Mouse (Mus musculus) Muller cell, postnatal 12 days (primary cell): ENCODE data around the gene Klk6.

Experiments used
- DNase-seq: peaks from one replicate; pipeline ENCODE4 v3.0.0-alpha.2; 2015; ENCODE audit errors: inconsistent ontology term

Gene Klk6

GRCm38 (mm10) chr7:43821581-43821980, 2.7 kb upstream of the Klk6 start:
- no peak for DNase-seq

DNA sequence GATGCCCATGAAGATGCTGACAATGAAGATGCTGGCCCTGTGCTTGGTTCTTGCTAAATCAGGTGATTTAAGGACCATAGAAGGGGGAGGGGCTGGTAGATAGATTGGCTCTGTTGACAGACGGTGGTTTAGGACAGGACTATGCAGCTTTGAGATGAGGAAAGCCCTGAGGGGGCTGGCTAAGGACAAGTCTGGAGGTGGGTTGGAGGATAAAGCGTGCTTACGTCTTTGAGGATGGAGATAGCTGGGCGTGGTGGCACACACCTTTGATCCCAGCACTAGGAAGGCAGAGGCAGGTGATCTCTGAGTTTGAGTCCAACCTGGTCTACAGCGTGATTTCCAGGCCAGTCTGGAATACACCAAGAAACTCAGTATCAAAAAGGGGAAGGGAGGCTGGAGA, 1.8 kb downstream of the Klk6 start:
- no peak for DNase-seq

DNA sequence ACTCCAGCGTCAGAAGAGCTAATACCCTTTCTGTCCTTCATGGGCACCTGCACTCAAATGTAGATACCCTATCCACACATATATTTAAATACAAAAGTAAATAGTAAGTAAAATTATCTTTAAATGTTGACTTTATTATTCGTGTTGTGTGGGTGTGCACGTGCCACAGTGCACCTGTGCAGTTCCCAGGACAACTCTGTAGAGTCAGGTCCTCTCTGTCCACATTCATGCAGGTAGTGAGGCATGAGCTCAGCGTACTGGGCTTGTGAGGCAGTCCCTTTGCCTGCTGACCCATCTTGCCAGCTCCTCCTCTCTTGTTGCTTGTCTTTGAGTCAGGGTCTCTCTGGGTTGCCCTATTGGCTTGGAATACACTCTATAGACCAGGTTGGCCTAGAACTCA, 3.4 kb downstream of the Klk6 start:
- no peak for DNase-seq

DNA sequence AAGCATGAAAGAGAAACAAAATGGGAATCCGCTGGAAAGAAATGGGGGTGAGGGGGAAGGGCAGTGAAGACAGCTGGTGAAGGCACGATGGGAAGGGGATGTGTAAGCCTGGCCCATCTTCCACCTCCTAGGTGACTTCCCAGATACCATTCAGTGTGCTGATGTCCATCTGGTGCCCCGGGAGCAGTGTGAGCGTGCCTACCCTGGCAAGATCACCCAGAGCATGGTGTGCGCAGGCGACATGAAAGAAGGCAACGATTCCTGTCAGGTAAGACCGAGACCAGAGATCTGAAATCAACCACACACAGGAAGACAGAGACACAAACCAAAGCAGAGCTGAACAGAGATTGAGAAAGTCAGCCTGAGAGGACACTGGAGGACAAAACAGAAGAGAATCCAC, 4.7 kb downstream of the Klk6 start:
- DNase-seq, result no peak

GRCm38 (mm10) chr7:43841701-43842100, 17.4 kb downstream of the Klk6 start, which contains the start of gene Klk5:
Gene Klk5, plus strand, starts transcription at chr7:43841971.
- DNase-seq, result no peak

GRCm38 (mm10) chr7:43843801-43844200, 19.5 kb downstream of the Klk6 start:
- no peak for DNase-seq

- DNase-seq, result no peak
Measured at GRCm38 (mm10) chr7:43851616-43852015, 27.3 kb downstream of the Klk6 start.

DNA sequence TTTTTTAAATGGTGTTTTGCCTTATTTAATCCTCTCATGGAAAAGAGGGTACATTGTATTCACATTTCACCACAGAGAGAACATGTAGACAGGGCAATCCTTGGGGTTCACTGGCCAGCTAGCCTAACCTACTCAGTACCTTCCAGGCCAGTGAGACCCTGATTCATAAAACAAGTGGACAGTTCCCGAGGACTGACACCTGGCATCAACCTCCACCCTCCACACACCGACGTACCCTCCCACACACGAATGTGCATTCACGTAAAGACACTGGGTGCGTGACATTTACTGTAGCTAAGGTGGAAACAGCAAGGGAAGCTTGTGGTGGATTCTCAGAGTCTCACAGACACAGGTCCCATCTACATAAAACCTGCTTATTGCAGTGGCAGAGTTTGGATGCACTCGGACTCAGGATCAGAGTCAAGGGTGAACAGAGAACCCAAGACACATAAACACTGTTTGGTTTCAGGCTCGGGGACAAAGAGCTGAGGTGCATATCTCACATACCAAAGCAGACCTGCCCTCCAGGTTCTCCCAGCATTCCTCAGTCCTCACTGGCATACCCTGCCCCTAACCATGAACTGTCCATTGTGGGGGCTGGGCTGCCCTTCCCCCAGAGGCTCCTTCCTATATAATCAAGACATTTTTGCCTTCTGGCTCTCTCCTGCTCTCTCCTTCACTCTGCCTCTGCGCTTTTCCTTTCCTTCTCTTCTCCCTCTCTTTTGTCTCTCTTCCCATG, 30.5 kb downstream of the Klk6 start:
- DNase-seq, result no peak

DNA sequence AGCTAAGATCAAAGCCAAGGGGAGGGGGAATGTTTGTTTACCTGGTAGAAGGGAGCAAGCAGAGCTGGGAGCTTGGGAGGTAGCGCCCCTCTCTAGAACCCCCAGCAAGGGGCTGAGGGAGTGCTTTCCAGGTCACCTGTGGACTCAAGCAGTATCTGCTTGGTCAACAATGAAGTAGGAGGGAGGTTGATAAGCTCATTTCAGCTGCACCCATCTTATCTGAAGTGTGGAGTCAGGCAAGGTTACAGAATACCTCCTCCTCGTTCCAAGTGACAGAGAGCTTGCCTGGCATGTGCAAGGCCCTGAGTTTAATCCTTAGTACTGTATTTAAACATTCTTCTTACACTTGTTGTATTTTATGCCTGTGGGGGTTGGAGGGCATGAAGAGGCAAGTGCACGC, 31.4 kb downstream of the Klk6 start:
- no peak for DNase-seq

GRCm38 (mm10) chr7:43856307-43856706, 32.0 kb downstream of the Klk6 start:
- no peak for DNase-seq

DNA sequence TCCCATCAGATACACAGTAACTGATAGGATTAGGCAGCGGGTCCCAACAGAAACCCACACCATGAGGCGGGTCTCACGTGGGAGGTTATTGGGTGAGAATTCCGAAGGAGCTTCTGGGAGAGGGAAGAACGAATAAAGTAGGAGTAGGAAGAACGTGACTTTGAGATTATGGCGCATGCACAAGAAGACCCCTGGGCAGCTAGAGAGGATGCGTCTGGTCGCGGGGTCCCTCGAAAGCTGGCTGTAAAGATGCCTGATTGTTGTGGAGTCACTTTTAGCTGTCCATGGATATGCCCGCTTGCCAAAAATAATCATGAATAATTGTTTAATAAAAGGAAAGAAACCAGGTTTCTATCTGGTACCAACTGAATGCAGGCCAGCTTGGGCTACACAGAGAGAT, 33.2 kb downstream of the Klk6 start:
- no peak for DNase-seq

- no peak for DNase-seq
Measured at GRCm38 (mm10) chr7:43860411-43860810, 36.1 kb downstream of the Klk6 start.

- peak; percentile 36 for DNase-seq
Measured at GRCm38 (mm10) chr7:43873237-43873636, 48.9 kb downstream of the Klk6 start.

GRCm38 (mm10) chr7:43873674-43874073, 49.4 kb downstream of the Klk6 start:
- DNase-seq, result no peak

DNA sequence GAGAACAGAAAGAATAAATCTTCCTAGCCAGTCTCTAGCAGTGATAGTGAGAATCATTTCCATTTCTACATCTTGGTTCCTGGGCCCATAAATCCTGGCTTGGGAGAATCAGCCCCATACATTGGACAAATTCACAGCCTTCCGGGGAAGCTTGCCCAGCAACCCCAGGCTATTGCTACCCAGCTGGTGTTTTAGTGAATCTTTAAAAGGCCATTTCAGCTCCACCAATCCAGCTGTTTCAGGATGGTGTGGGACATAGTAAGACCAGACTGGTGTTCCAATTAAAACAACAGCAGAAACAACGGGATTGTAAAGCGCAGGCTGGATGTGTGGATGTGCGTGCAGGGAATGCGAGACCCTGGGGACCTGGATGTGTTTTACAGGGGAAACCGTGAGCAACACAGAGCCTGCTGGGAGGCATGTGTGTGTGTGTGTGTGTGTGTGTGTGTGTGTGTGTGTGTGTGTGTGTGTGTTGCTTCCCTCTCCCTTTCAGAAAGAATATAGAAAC, 50.6 kb downstream of the Klk6 start:
- no peak for DNase-seq

- no peak for DNase-seq
Measured at GRCm38 (mm10) chr7:43876444-43876843, 52.1 kb downstream of the Klk6 start.

DNA sequence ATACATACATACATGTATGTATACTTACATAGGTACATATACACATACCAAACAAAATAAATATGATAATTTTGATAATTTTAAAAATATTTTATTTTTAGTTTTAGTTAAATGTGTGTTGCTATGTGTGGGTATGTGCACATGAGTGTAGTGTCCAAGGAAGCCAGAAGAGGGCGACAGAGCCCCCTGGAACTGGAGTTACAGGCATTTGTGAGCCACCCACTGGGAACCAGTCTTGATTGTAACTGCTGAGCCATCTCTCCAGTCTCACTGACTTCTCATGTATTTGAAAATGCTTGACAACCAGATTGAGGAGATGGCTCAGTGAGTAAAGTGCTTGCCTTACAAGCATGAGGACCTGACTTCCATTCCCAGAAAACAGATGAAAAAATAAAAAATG, 54.0 kb downstream of the Klk6 start:
- DNase-seq, result no peak

DNA sequence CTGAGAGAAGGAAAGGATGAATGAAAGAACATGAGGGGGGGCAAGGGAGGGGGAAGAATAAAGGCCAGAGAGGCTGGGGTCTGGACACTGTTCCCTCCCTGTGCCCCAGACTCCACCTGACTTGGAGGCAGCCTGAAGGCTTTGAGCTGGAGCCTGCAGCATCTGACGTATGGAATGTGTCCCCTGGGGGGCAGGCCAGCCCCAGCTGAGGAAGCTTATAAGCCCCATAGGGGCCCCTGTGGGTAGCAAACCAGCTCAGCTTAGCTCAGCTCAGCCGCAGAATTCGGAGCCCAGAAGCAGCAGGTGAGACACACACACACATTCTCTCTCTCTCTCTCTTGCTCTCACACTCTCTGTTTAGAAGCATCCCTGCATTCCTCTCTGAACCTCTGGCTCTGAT, 56.6 kb downstream of the Klk6 start, which contains the start of gene Klk4:
Gene Klk4 (plus strand): TSS at position 249 of the 400 bp plus-strand sequence.
- DNase-seq, result no peak
